Mouse (Mus musculus): ENCODE data around the gene Ssxb5.
A peak's percentile ranks its signal among the peaks of the same experiment; 100 is the strongest.
"Not testable (repeated sequence)": the region's sequence is repeated elsewhere in the genome, so short reads cannot be mapped to it uniquely, and the experiment has no call there.

The Ssxb5 gene

GRCm38 (mm10) chrX:8803391-8803790 lies at the start of gene Ssxb5:
TSS of gene Ssxb5 (plus strand) at chrX:8803691.
- DNase-seq, result not testable (repeated sequence)

- peak; percentile 47 for DNase-seq
Measured at GRCm38 (mm10) chrX:8832043-8832442, 28.6 kb downstream of the Ssxb5 start.

DNA sequence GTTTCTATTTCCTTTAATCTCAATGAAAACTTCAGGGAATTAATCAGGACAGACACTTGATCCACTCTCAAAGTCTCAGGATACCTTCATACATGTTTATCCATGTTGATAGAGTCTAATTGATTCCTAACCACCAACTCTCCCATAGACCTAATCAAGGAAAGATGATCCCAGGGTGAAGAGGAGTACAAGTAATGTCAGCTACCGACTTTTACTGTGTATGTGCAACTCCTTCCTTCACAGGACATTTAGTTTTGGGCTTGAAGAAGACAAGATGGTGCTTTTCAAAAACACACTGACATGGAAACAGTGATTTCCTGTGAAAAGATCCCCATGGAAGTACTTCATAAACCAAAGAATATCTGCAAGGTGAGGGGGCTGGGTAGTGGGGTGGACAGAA lies 40.2 kb downstream of the Ssxb5 start, which contains the start of gene Gm6592:
Gene Gm6592, plus strand, starts transcription at position 301 of the 400 bp plus-strand sequence.
- no peak for DNase-seq

GRCm38 (mm10) chrX:8852486-8852885 lies 49.0 kb downstream of the Ssxb5 start:
- no peak for DNase-seq
